14 mouse cellular contexts compared by ENCODE assay signal in the genomic region with DNA sequence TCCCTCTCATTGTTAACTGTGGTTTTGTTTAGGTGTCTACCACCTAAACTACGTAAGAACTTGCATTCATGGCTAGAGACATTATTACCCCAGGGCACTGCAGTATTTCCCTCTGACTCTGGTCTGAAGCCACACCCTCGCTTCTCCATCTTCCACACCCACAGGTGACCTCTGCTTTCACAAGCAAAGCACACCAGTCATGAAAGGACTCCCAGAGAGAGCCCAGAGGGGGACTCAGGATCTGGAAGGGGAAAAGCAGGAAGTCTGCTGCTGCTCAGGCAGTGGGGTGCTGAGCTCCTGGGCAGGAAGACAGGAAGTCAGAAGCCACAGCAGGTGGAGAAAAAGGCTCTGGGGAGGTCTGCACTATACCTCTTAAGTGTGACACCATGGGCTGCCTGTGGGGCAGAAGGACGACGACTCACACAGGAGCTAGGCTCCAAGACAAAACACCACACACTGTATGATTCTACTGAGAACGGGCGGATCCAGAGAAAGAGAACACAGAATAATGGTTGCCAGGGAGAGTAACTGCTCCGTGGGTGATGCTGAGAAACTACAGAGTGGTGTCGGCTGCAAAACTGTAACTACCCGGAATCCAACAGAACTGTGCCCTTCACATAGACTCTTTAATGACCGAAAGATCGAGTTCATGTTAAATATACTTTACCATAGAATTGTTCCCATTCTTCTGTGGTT.
A peak's percentile ranks its signal among the peaks of the same experiment; 100 is the strongest.
DNase-seq lines count a peak whose midpoint lies in the region; ATAC-seq and TF ChIP-seq lines count a peak whose summit lies in the region.
"Had no signal": no experiment of that assay in that cellular context is flagged by ENCODE, and none has a peak within 500 bp of the region (broad histone marks: within the 10 kb centered on the region; RNA-seq: fewer than 3 reads in every experiment).

No protein-coding gene starts in this region.

- no peak overlapping the region for H3K27ac ChIP-seq in forebrain, postnatal 0 days (ENCODE audit: low read depth, low read length)
- H3K27ac ChIP-seq in forebrain, embryonic 13.5 days = no peak overlapping the region
- H3K27ac ChIP-seq: hindbrain, embryonic 12.5 days; liver, embryonic 15.5 days; stomach, embryonic 15.5 days had no signal

- DNase-seq in forebrain, postnatal 0 days = peak; percentile 24
- DNase-seq in left cerebral cortex, adult 18-20 months (ENCODE audit: low spot score in 2 of 2) = peak; percentile 12 to 45
- no peak for DNase-seq in left cerebral cortex, postnatal 4 days
- peak; percentile 71 for DNase-seq in brain, adult 2 months (ENCODE audit: low read depth, low spot score)
- peak; percentile 42 to 72 for DNase-seq in left cerebral cortex, postnatal 25 days (ENCODE audit: low spot score in 2 of 2)
- DNase-seq in urinary bladder, postnatal 4 days (ENCODE audit: low spot score in 2 of 2) = no peak

- no peak overlapping the region for H3K9ac ChIP-seq in forebrain, postnatal 0 days
- no peak overlapping the region for H3K9ac ChIP-seq in forebrain, embryonic 13.5 days
- H3K9ac ChIP-seq: hindbrain, embryonic 12.5 days; liver, embryonic 15.5 days; stomach, embryonic 15.5 days had no signal

- no peaks in the 10 kb centered on the region for H3K9me3 ChIP-seq in forebrain, postnatal 0 days (ENCODE audit: low read length)
- no peaks in the 10 kb centered on the region for H3K9me3 ChIP-seq in forebrain, embryonic 13.5 days (replicated peaks)
- H3K9me3 ChIP-seq: hindbrain, embryonic 12.5 days; liver, embryonic 15.5 days; stomach, embryonic 15.5 days had no signal

- 42% methylated on average over 11 of the region's 11 CpGs for WGBS in forebrain, postnatal 0 days
- 59% methylated on average over 11 of the region's 11 CpGs for WGBS in forebrain, embryonic 13.5 days

- H3K36me3 ChIP-seq in forebrain, postnatal 0 days (ENCODE audit: insufficient read depth) = no peaks in the 10 kb centered on the region
- no peaks in the 10 kb centered on the region for H3K36me3 ChIP-seq in forebrain, embryonic 13.5 days (ENCODE audit: poor library complexity, severe bottlenecking)
- H3K36me3 ChIP-seq: hindbrain, embryonic 12.5 days; liver, embryonic 15.5 days; stomach, embryonic 15.5 days had no signal

- TF ChIP-seq CTCF in forebrain, postnatal 0 days (IDR thresholded peaks at IDR 0.05; ENCODE audit: low read depth) = no peak

- H3K4me3 ChIP-seq in forebrain, postnatal 0 days (ENCODE audit: low read depth, low read length) = no peak overlapping the region
- no peak overlapping the region for H3K4me3 ChIP-seq in forebrain, embryonic 13.5 days
- H3K4me3 ChIP-seq: erythroblast, embryonic 14.5 days; hindbrain, embryonic 12.5 days; liver, embryonic 15.5 days; megakaryocyte, embryonic 14.5 days; stomach, embryonic 15.5 days had no signal

- intact Hi-C loops in left cerebral cortex, postnatal 4 days (cut with DNase I) = no loop called here
- intact Hi-C loops in left cerebral cortex, postnatal 25 days (cut with DNase I) = no loop called here

- H3K4me2 ChIP-seq in forebrain, postnatal 0 days (ENCODE audit: low read depth) = no peak overlapping the region
- no peak overlapping the region for H3K4me2 ChIP-seq in forebrain, embryonic 13.5 days
- H3K4me2 ChIP-seq: hindbrain, embryonic 12.5 days; liver, embryonic 15.5 days; stomach, embryonic 15.5 days had no signal

- no peaks in the 10 kb centered on the region for H3K4me1 ChIP-seq in forebrain, postnatal 0 days (ENCODE audit: insufficient read depth)
- H3K4me1 ChIP-seq in forebrain, embryonic 13.5 days = no peaks in the 10 kb centered on the region
- H3K4me1 ChIP-seq: liver, embryonic 15.5 days; megakaryocyte, embryonic 14.5 days; stomach, embryonic 15.5 days had no signal

- peak; percentile 75 for ATAC-seq in forebrain, postnatal 0 days
- ATAC-seq in forebrain, embryonic 13.5 days = no peak
- ATAC-seq in erythroid progenitor cell, adult 5-6 weeks (replicated peaks; ENCODE audit: low FRiP score, poor library complexity, severe bottlenecking) = no peak
- ATAC-seq: Patski had no signal

- H3K27me3 ChIP-seq in forebrain, postnatal 0 days (ENCODE audit: insufficient read depth, low read length) = no peaks in the 10 kb centered on the region
- H3K27me3 ChIP-seq in forebrain, embryonic 13.5 days = no peaks in the 10 kb centered on the region
- H3K27me3 ChIP-seq: hindbrain, embryonic 12.5 days; liver, embryonic 15.5 days; Patski; stomach, embryonic 15.5 days had no signal

Comparison
In these comparisons a context has a peak if more than half of its experiments do, and no peak if none do; other contexts are left out.
1. DNase-seq: peak in forebrain, postnatal 0 days (single experiment), left cerebral cortex, adult 18-20 months (2 of 2), brain, adult 2 months (single experiment) and left cerebral cortex, postnatal 25 days (2 of 2); none in left cerebral cortex, postnatal 4 days (single experiment) and urinary bladder, postnatal 4 days (0 of 2).